Mouse (Mus musculus) E14TG2a.4 (cell line): Measurements from ENCODE around the gene Wdr90.

ENCODE experiments used
- CTCF ChIP-seq: conservative IDR thresholded peaks from 2 replicates; pipeline ENCODE4 v1.5.1; 2014; ENCODE audit warnings: low read length
- NANOG ChIP-seq: IDR thresholded peaks from 2 replicates; pipeline ENCODE4 v1.6.1; 2014; ENCODE audit warnings: borderline replicate concordance, low read length, mixed read lengths
- POU5F1 ChIP-seq: IDR thresholded peaks from 2 replicates; pipeline ENCODE4 v1.6.1; 2014; ENCODE audit warnings: low read length, borderline replicate concordance

GRCm38 (mm10) chr17:25831451-25832281 lies 29.6 kb downstream of the Wdr90 start:
- TF ChIP-seq CTCF (no peak), POU5F1 (no peak), NANOG (no peak)
